Mouse (Mus musculus) heart, embryonic 15.5 days (tissue): ENCODE measurements around the gene Tmpo. TPM values are rescaled to one million over a fixed set of nuclear protein-coding genes. Genes with fewer than 3 reads are reported as not detected.

ENCODE experiments used
- ATAC-seq: fragments of 200-750 bp; cut with Nextera tagmentation; replicated peaks from 2 replicates; pipeline ENCODE4 v1.8.0; 2017; ENCODE audit warnings: low read depth, moderate TSS enrichment; ENCODE audit not compliant: insufficient number of reproducible peaks, insufficient read depth, low FRiP score
- H3K27ac ChIP-seq: fragments of 300-500 bp; sonication (generic); 2 replicates; pipeline ENCODE4 v1.5.1; 2015; ENCODE audit warnings: mild to moderate bottlenecking, inconsistent platforms
- H3K27me3 ChIP-seq: fragments of 300-500 bp; sonication (generic); 2 replicates; pipeline ENCODE4 v1.6.1; 2015; ENCODE audit warnings: inconsistent platforms
- H3K36me3 ChIP-seq: fragments of 300-500 bp; sonication (generic); 2 replicates; pipeline ENCODE4 v1.6.1; 2015; ENCODE audit warnings: mild to moderate bottlenecking, inconsistent platforms
- H3K4me1 ChIP-seq: fragments of 300-500 bp; sonication (generic); replicated peaks from 2 replicates; pipeline ENCODE4 v1.6.1; 2015; ENCODE audit warnings: inconsistent platforms
- H3K4me2 ChIP-seq: fragments of 300-500 bp; sonication (generic); 2 replicates; pipeline ENCODE4 v1.6.1; 2015; ENCODE audit warnings: inconsistent platforms, mild to moderate bottlenecking, moderate library complexity
- H3K4me3 ChIP-seq: fragments of 300-500 bp; sonication (generic); 2 replicates; pipeline ENCODE4 v1.5.1; 2015; ENCODE audit warnings: mild to moderate bottlenecking, inconsistent platforms
- H3K9ac ChIP-seq: fragments of 300-500 bp; sonication (generic); 2 replicates; pipeline ENCODE4 v1.6.1; 2015; ENCODE audit warnings: mild to moderate bottlenecking, inconsistent platforms
- H3K9me3 ChIP-seq: fragments of 300-500 bp; sonication (generic); replicated peaks from 2 replicates; pipeline ENCODE4 v1.6.1; 2016; ENCODE audit warnings: inconsistent platforms
- WGBS: fragments of 180-500 bp; shearing (Covaris S2); methylation state at CpG from one replicate; pipeline ENCODE4 v1.1.7; 2015; ENCODE audit warnings: mixed read lengths; 5-methylcytosine and 5-hydroxymethylcytosine counted together
- polyA plus RNA-seq: library from polyadenylated mRNA; unstranded; fragments of >200 nt; fragmentation: Nextera tagmentation; extraction: Ambion mirVana; gene quantifications from 2 replicates; pipeline ENCODE4 v1.2.1, GENCODE M21; 2015

Tmpo gene
- polyA plus RNA-seq, 1 experiment from 2014 or later, result 154 TPM

DNA sequence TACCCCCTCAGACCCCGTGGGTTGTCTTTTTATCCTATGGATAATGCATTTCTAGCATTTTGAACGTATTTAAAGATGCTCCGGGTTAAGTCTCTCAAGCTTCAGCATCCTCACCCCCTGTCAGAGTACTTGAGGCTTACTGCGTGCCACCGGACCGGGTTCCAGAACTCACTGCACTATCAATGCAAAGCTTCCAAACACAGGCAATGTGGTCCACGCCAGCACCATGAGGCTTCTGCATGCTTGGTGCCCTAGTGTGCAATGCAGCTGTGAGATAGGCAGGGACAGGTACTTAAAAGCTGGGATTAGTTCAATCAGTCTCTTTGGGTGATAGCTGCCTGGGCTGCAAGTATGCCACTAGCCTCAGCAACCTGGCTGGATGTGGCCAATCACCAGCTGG lies 35.7 kb downstream of the Tmpo start:
- 96% methylated on average over 7 of the region's 7 CpGs for WGBS

DNA sequence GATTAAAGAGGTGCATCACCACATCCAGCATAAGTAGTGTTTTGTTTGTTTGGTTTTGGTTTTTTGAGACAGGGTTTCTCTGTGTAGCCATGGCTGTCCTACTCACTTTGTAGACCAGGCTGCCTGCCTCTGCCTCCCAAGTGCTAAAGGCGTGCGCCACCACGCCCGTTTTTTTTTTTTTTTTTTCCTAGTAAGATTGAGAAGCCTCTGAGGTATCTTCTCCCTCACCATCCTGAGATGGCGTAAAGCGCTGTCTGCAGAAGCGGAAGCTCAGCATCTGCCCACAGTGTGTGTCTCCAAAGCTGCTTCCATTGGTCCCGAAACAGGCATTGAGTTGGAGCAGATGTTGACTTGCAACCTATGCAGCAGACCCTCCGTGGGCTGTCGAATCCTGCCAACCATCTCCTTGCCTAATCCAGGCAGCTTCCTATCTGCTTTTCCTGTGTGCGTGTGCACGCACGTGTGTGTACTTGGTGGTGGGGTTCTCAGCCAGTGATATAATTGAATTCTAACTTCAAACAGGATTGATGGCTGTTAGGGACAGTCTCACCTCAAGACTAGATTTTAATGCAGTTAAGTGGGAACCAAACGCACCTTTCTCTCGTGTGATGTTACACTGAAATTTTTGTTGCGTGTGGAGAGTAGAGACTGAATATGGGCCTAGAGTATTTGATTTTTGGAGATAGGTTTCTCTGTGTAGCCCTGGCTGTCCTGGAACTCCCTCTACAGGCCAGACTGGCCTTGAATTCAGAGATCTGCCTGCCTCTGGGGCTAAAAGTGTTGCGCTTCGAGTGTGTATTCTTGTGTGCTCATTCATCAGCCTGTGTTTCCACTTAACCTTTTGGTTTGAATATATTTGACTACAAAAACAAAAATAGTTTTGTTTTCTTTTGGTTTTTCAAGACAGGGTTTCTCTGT lies 37.5 kb downstream of the Tmpo start:
- Histone ChIP-seq H3K4me2 (no peak overlapping the region), H3K36me3 (peaks cover 34% of the 10 kb centered on the region), H3K27ac (no peak overlapping the region), H3K27me3 (no peaks in the 10 kb centered on the region), H3K9me3 (no peaks in the 10 kb centered on the region), H3K4me3 (no peak overlapping the region), H3K9ac (no peak overlapping the region), H3K4me1 (peaks cover 6% of the 10 kb centered on the region; the same call in 1 of the 2 replicates)
- WGBS, result 61% methylated on average over 18 of the region's 18 CpGs
- ATAC-seq, result no peak

More for the DNA sequence above, 35.7 kb downstream of the Tmpo start:
- no peaks in the 10 kb centered on the region for H3K4me1 ChIP-seq
- no peak overlapping the region for H3K9ac ChIP-seq
- ATAC-seq, result 0 out of 2 replicates have a peak, but pooled peaks have one; percentile 27
- H3K27ac ChIP-seq, result no peak overlapping the region
- peaks cover 53% of the 10 kb centered on the region for H3K36me3 ChIP-seq
- H3K9me3 ChIP-seq, result no peaks in the 10 kb centered on the region
- H3K4me3 ChIP-seq, result no peak overlapping the region
- no peaks in the 10 kb centered on the region for H3K27me3 ChIP-seq
- no peak overlapping the region for H3K4me2 ChIP-seq

DNA sequence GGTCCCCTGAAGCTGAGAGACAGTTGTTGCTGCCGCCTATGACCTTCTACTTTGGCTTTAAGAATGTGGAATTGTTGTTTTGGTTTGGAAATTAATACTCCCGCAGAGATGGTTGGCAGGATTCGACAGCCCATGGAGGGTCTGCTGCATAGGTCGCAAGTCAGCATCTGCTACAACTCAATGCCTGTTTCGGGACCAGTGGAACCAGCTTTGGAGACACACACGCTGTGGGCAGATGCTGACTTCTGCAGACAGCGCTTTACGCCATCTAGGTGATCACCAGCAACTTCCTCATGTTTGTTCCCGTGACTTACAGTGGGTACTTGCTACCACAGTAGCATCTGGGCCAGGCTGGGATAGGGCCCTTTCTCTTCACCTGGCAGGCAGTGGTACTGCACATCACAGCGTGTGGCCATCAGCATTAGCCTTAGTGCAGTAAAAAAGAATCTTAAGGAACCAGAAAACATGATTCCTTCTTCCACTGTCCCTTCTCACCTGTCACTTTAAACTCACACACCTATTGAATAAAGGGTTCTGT lies 38.4 kb downstream of the Tmpo start:
- peaks cover 6% of the 10 kb centered on the region; the same call in 1 of the 2 replicates for H3K4me1 ChIP-seq
- WGBS, result 66% methylated on average over 10 of the region's 10 CpGs
- H3K9ac ChIP-seq, result no peak overlapping the region
- H3K27ac ChIP-seq, result no peak overlapping the region
- H3K27me3 ChIP-seq, result no peaks in the 10 kb centered on the region
- H3K4me2 ChIP-seq, result no peak overlapping the region
- H3K4me3 ChIP-seq, result no peak overlapping the region
- H3K36me3 ChIP-seq, result peaks cover 31% of the 10 kb centered on the region
- no peaks in the 10 kb centered on the region for H3K9me3 ChIP-seq
- ATAC-seq, result no peak

DNA sequence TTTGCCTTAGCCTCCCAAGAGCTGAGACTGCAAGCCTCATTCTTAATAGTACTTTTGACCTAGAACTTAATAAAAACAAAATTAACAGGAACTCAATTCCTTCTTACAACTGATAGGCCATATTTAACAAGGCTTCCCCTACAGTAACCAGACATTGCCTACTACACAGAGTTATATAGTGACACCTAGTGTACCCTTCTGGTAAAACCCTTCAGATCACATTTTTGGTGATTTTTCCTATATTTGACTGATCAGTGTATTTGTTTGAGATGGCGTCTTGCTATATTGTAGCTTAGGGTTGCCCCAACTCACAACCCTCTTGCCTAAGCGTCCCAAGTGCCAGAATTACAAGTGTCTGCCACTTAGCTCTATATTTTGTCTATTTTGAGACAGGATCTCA lies 39.6 kb downstream of the Tmpo start:
- ATAC-seq, result no peak
- 34% methylated on average over 2 of the region's 2 CpGs for WGBS
- no peak overlapping the region for H3K4me2 ChIP-seq

DNA sequence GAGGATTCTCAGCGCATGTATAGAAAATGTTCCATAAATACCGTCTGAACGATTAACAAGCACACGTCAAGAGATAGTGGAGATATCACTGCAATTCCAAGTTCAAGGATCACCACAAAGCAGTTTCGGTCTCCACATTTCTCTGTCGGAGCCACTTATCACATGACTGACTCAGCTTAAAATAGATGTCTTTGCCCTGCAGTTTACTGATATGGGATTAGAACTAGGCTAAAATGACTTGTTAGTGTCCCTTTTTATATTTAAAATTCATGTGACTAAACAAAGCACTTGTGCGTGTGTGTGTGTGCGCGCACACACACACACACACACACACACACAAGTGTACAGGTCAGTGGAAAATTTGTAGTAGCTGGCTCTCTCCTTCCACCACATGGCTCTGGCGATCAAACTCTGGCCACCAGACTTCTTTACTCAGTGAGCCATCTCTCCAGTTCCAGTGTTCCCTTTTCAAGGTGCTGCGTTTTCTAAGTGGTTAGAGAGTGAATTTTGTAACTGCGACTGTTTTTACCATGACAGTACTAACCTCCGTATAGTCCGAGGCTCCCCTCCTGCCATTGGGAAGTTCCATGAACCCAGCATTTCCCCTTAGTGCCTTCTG lies 41.9 kb downstream of the Tmpo start:
- no peak for ATAC-seq
- Histone ChIP-seq H3K36me3 (peaks cover 3% of the 10 kb centered on the region; the same call in 1 of the 2 replicates), H3K4me3 (no peak overlapping the region), H3K27me3 (no peaks in the 10 kb centered on the region), H3K4me1 (peaks cover 6% of the 10 kb centered on the region; the same call in 1 of the 2 replicates), H3K27ac (peak overlapping the region; percentile 76), H3K9ac (no peak overlapping the region), H3K4me2 (peak overlapping the region; percentile 35; the same call in 1 of the 2 replicates), H3K9me3 (no peaks in the 10 kb centered on the region)
- whole genome bisulfite sequencing, result 47% methylated on average over 14 of the region's 14 CpGs

More for the DNA sequence above, 39.6 kb downstream of the Tmpo start:
- H3K36me3 ChIP-seq, result peaks cover 21% of the 10 kb centered on the region
- H3K4me3 ChIP-seq, result no peak overlapping the region
- no peaks in the 10 kb centered on the region for H3K27me3 ChIP-seq
- H3K9ac ChIP-seq, result no peak overlapping the region
- H3K4me1 ChIP-seq, result peaks cover 6% of the 10 kb centered on the region; the same call in 1 of the 2 replicates
- H3K27ac ChIP-seq, result no peak overlapping the region
- no peaks in the 10 kb centered on the region for H3K9me3 ChIP-seq

DNA sequence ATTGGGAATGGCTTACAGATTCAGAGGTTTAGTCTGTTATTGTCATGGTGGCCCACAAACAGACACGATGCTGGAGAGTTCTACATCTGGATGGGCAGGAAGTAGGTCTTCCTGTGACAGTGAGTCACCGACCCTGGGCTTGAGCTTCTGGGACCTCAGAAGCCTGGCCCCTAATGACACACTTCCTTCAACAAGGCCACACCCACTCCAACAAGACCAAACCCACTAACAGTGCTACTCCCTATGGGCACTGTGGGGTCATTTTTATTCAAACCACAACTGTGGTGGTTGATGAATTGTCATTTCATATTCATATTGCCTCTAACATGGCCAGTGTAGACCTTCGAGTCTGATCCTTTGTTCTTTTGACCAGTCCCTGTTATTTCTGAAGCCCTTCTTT lies 42.8 kb downstream of the Tmpo start:
- H3K9ac ChIP-seq, result no peak overlapping the region
- H3K27me3 ChIP-seq, result no peaks in the 10 kb centered on the region
- 71% methylated on average over 3 of the region's 3 CpGs for WGBS
- H3K36me3 ChIP-seq, result no peaks in the 10 kb centered on the region
- ATAC-seq, result peak; percentile 45; the same call in 1 of the 2 replicates
- H3K4me1 ChIP-seq, result peaks cover 6% of the 10 kb centered on the region; the same call in 1 of the 2 replicates
- no peak overlapping the region for H3K4me3 ChIP-seq
- peak overlapping the region; percentile 76 for H3K27ac ChIP-seq
- H3K9me3 ChIP-seq, result no peaks in the 10 kb centered on the region
- H3K4me2 ChIP-seq, result no peak overlapping the region

DNA sequence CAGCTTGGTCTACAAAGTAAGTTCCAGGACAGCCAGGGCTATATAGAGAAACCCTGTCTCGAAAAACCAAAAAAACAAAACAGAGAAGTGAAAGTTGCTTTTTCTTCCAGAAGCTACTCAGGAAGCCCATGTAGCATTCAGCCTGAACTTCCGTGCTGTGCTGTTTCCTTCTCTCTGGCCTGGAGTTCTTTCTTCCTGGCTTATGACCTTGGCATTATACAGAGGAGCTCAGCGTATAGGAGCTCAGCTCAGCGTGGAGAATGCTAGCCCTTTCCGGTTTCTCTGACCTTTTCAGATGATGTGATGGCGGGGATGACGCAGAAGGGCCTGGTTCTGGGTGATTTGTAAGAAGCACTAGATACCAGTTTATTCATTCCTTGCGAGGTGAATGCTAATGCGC lies 43.7 kb downstream of the Tmpo start:
- H3K4me3 ChIP-seq, result no peak overlapping the region
- H3K36me3 ChIP-seq, result no peaks in the 10 kb centered on the region
- no peaks in the 10 kb centered on the region for H3K9me3 ChIP-seq
- H3K27ac ChIP-seq, result no peak overlapping the region
- no peak for ATAC-seq
- no peaks in the 10 kb centered on the region for H3K27me3 ChIP-seq
- H3K9ac ChIP-seq, result no peak overlapping the region
- 80% methylated on average over 9 of the region's 9 CpGs for WGBS
- H3K4me1 ChIP-seq, result peaks cover 6% of the 10 kb centered on the region; the same call in 1 of the 2 replicates
- H3K4me2 ChIP-seq, result no peak overlapping the region

DNA sequence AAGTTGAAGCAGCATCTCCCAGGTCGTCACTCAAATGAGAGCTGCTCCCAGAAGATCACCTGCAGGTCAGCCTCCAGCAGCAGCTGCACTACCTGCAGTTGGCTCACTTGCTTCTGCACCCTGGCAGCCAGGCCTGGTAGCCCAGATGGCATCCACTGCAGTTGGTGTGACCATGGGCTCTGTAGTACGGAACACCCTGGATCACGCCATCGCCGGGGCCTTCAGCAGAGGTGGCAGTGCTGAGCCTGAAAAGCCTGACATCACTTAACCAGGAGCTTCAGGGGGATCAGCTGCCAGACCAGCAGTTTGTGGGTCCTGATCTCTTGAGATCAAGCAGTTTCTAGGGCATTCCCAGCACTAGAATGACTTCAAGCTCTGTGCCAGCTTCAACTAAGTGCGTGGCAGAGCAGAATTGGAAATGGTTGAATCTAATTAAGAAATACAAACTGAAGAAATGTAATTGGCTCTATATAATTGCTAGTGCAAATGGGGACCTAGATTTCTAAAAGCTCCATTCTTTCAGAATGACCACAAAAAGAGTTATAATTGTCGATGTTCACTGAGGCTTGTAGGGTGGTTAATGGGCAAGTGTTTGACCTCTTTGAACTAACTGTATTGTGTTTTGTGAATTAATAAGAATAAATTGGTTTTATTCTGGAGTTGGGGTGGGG lies 45.7 kb downstream of the Tmpo start:
- peaks cover 6% of the 10 kb centered on the region; the same call in 1 of the 2 replicates for H3K4me1 ChIP-seq
- 85% methylated on average over 7 of the region's 7 CpGs for WGBS
- H3K9me3 ChIP-seq, result no peaks in the 10 kb centered on the region
- H3K36me3 ChIP-seq, result no peaks in the 10 kb centered on the region
- H3K27me3 ChIP-seq, result no peaks in the 10 kb centered on the region
- H3K4me3 ChIP-seq, result no peak overlapping the region
- H3K4me2 ChIP-seq, result no peak overlapping the region
- ATAC-seq, result no peak
- no peak overlapping the region for H3K9ac ChIP-seq
- no peak overlapping the region for H3K27ac ChIP-seq

DNA sequence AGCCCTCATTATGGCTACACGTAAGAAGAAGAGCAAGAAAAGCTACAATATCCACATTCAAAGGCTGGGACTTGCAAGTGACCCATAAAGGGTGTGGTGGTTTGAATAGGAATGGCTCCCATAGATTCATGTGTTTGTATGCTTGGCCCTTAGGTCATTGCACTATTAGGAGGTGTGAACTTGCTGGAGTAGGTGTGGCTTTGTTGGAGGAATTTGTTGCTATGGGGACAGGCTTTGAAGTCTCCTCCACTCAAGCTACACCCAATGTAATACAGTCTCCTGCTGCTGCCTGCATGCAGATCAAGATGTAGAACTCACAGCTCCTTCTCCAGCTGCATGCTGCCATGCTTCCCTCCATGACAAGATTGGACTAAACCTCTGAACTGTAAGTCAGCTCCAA lies 49.5 kb downstream of the Tmpo start:
- Histone ChIP-seq H3K4me3 (no peak overlapping the region), H3K27me3 (no peaks in the 10 kb centered on the region), H3K27ac (no peak overlapping the region), H3K9ac (no peak overlapping the region), H3K36me3 (no peaks in the 10 kb centered on the region), H3K4me2 (no peak overlapping the region), H3K4me1 (peaks cover 6% of the 10 kb centered on the region), H3K9me3 (no peaks in the 10 kb centered on the region)
- ATAC-seq, result no peak
- 74% methylated on average over 1 of the region's 1 CpGs for WGBS

DNA sequence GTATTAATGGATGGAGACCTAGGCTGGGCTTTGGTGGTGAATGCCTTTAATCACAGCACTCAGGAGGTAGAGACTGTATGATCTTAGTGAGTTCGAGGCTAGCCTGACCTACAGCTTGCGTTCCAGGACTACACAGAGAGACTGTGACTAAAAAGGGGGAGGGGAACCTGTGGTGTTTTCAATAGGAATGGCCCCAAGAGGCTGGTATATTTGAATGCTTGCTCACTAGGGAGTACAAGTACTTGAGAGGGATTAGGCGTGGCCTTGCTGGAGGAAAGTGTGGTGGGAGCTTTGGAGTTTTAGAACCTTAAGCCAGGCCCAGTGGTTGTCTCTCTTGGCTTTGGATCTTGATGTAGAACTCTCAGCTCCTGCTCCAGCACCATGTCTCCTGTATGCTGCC lies 50.3 kb downstream of the Tmpo start:
- Histone ChIP-seq H3K27ac (no peak overlapping the region), H3K4me2 (no peak overlapping the region), H3K9me3 (no peaks in the 10 kb centered on the region), H3K4me3 (no peak overlapping the region), H3K27me3 (no peaks in the 10 kb centered on the region), H3K36me3 (no peaks in the 10 kb centered on the region), H3K9ac (no peak overlapping the region), H3K4me1 (peaks cover 6% of the 10 kb centered on the region)
- 90% methylated on average over 3 of the region's 3 CpGs for WGBS
- ATAC-seq, result no peak
